8 mouse cellular contexts compared by ENCODE assay signal in genomic region chr1:59762651-59763163, GRCm38 (mm10). TPM values are rescaled to one million over a fixed set of nuclear protein-coding genes. Genes with fewer than 3 reads are reported as not detected.
DNase-seq lines count a peak whose midpoint lies in the region; ATAC-seq and TF ChIP-seq lines count a peak whose summit lies in the region.

No protein-coding gene starts in this region.

- WGBS in forebrain, postnatal 0 days: under 1% methylated on average over 44 of the region's 44 CpGs
- WGBS in intestine, postnatal 0 days: under 1% methylated on average over 44 of the region's 44 CpGs
- WGBS in liver, adult 2 months: 1% methylated on average over 44 of the region's 44 CpGs
- WGBS in midbrain, embryonic 16.5 days: under 1% methylated on average over 41 of the region's 44 CpGs

- 0 out of 2 replicates have a peak, but pooled peaks cover 4% of the 10 kb centered on the region for H3K4me1 ChIP-seq in forebrain, postnatal 0 days (ENCODE audit: insufficient read depth)
- 0 out of 2 replicates have a peak, but pooled peaks cover 8% of the 10 kb centered on the region for H3K4me1 ChIP-seq in intestine, postnatal 0 days (replicated peaks; ENCODE audit: control insufficient read depth, insufficient read depth, low read length)
- peaks cover 4% of the 10 kb centered on the region; the same call in 1 of the 2 replicates for H3K4me1 ChIP-seq in liver, adult 2 months (ENCODE audit: control insufficient read depth, insufficient read depth, low read length)
- peaks cover 10% of the 10 kb centered on the region for H3K4me1 ChIP-seq in midbrain, embryonic 16.5 days (ENCODE audit: control insufficient read depth, insufficient read depth, low read length)

- H3K27ac ChIP-seq in forebrain, postnatal 0 days (ENCODE audit: low read depth, low read length): peak overlapping the region; percentile 97
- peak overlapping the region; percentile 97 for H3K27ac ChIP-seq in intestine, postnatal 0 days (ENCODE audit: low read depth, low read length)
- H3K27ac ChIP-seq in liver, adult 2 months (replicated peaks; ENCODE audit: insufficient read depth, low read depth, low read length): peak overlapping the region; percentile 82
- H3K27ac ChIP-seq in midbrain, embryonic 16.5 days (ENCODE audit: low read length): peak overlapping the region; percentile 99

- TF ChIP-seq POLR2A in brain, embryonic 14.5 days (IDR thresholded peaks at IDR 0.05; ENCODE audit: borderline replicate concordance, extremely low read depth, insufficient read depth, insufficient read length, poor library complexity, severe bottlenecking): no peak; the same call in 1 of the 2 replicates
- no peak for TF ChIP-seq POLR2A in liver, adult 2 months (IDR thresholded peaks at IDR 0.05; ENCODE audit: extremely low read depth, insufficient read depth, low read length)

- H3K4me2 ChIP-seq in forebrain, postnatal 0 days (ENCODE audit: low read depth): peak overlapping the region; percentile 77
- peak overlapping the region; percentile 83 for H3K4me2 ChIP-seq in intestine, postnatal 0 days (replicated peaks; ENCODE audit: low read depth)
- peak overlapping the region; percentile 81 for H3K4me2 ChIP-seq in midbrain, embryonic 16.5 days (ENCODE audit: low read length)

- peak; percentile 75 for ATAC-seq in forebrain, postnatal 0 days
- ATAC-seq in intestine, postnatal 0 days: peak; percentile 42
- ATAC-seq in midbrain, embryonic 16.5 days: peak; percentile 76

- DNase-seq in urinary bladder, postnatal 25 days (ENCODE audit: low spot score): peak; percentile 46
- DNase-seq in urinary bladder, adult 2 months (ENCODE audit: low spot score): no peak
- DNase-seq in brain, embryonic 14.5 days (ENCODE audit: low read depth): peak; percentile 88
- DNase-seq in forebrain, postnatal 0 days: peak; percentile 85
- peak; percentile 23 for DNase-seq in liver, adult 2 months (ENCODE audit: extremely low read depth, low read depth, low spot score)
- DNase-seq in urinary bladder, postnatal 4 days (ENCODE audit: low spot score in 2 of 2): peak; percentile 37 to 62

- peaks cover 5% of the 10 kb centered on the region; the same call in 1 of the 2 replicates for H3K79me2 ChIP-seq in liver, adult 2 months (ENCODE audit: control insufficient read depth, insufficient read depth, low read length)

- H3K9ac ChIP-seq in forebrain, postnatal 0 days: peak overlapping the region; percentile 77
- H3K9ac ChIP-seq in intestine, postnatal 0 days (ENCODE audit: low read depth, low read length): peak overlapping the region; percentile 92
- peak overlapping the region; percentile 95 for H3K9ac ChIP-seq in liver, adult 2 months (ENCODE audit: low read depth, low read length)
- H3K9ac ChIP-seq in midbrain, embryonic 16.5 days (ENCODE audit: low read depth, low read length): peak overlapping the region; percentile 86

- no peaks in the 10 kb centered on the region for H3K36me3 ChIP-seq in forebrain, postnatal 0 days (ENCODE audit: insufficient read depth)
- no peaks in the 10 kb centered on the region for H3K36me3 ChIP-seq in intestine, postnatal 0 days (ENCODE audit: control insufficient read depth, insufficient read depth)
- no peaks in the 10 kb centered on the region for H3K36me3 ChIP-seq in liver, adult 2 months (ENCODE audit: control insufficient read depth, insufficient read depth, low read length)
- H3K36me3 ChIP-seq in midbrain, embryonic 16.5 days (ENCODE audit: control insufficient read depth, insufficient read depth, low read length): no peaks in the 10 kb centered on the region

- peak overlapping the region; percentile 96 for H3K4me3 ChIP-seq in forebrain, postnatal 0 days (ENCODE audit: low read depth, low read length)
- H3K4me3 ChIP-seq in intestine, postnatal 0 days (ENCODE audit: low read depth, low read length): peak overlapping the region; percentile 91
- peak overlapping the region; percentile 92 for H3K4me3 ChIP-seq in liver, adult 2 months (ENCODE audit: insufficient read depth, low read depth, low read length)
- H3K4me3 ChIP-seq in midbrain, embryonic 16.5 days (ENCODE audit: low read depth, low read length): peak overlapping the region; percentile 98

- TF ChIP-seq CTCF in brain, embryonic 14.5 days (IDR thresholded peaks at IDR 0.05; ENCODE audit: borderline replicate concordance, extremely low read depth, insufficient read depth, insufficient read length): no peak
- TF ChIP-seq CTCF in forebrain, postnatal 0 days (IDR thresholded peaks at IDR 0.05; ENCODE audit: low read depth): no peak
- no peak for TF ChIP-seq CTCF in intestine, postnatal 0 days (IDR thresholded peaks at IDR 0.05; ENCODE audit: low read depth)
- no peak for TF ChIP-seq CTCF in liver, adult 2 months (IDR thresholded peaks at IDR 0.05; ENCODE audit: low read depth, low read length)

- no peaks in the 10 kb centered on the region for H3K27me3 ChIP-seq in forebrain, postnatal 0 days (ENCODE audit: insufficient read depth, low read length)
- no peaks in the 10 kb centered on the region for H3K27me3 ChIP-seq in intestine, postnatal 0 days (replicated peaks; ENCODE audit: control insufficient read depth, insufficient read depth, low read length)
- no peaks in the 10 kb centered on the region for H3K27me3 ChIP-seq in liver, adult 2 months (ENCODE audit: control insufficient read depth, insufficient read depth, low read length)
- no peaks in the 10 kb centered on the region for H3K27me3 ChIP-seq in midbrain, embryonic 16.5 days (ENCODE audit: control insufficient read depth, insufficient read depth, low read depth, low read length)

- no peaks in the 10 kb centered on the region for H3K9me3 ChIP-seq in forebrain, postnatal 0 days (ENCODE audit: low read length)
- no peaks in the 10 kb centered on the region for H3K9me3 ChIP-seq in intestine, postnatal 0 days (ENCODE audit: control insufficient read depth)
- H3K9me3 ChIP-seq in midbrain, embryonic 16.5 days (replicated peaks; ENCODE audit: control insufficient read depth, low read length, poor library complexity, severe bottlenecking): no peaks in the 10 kb centered on the region

RNA-seq across cellular contexts. Expression of gene Bmpr2, which starts 0.5 kb away (rescaled TPM):
- polyA plus RNA-seq in urinary bladder, adult 2 months (2012; rRNA removed): 15.4 and 20.7 TPM in 2 replicates
- polyA plus RNA-seq in brain, embryonic 14.5 days (2012; rRNA removed): 20.1 and 26.8 TPM in 2 replicates
- total RNA-seq in forebrain, postnatal 0 days (2014; rRNA removed): 59.8 and 71.4 TPM in 2 replicates
- polyA plus RNA-seq in forebrain, postnatal 0 days (2015; fragmentation: Nextera tagmentation; extraction: Ambion mirVana): 5.5 and 8.9 TPM in 2 replicates
- 5.9 and 6.4 TPM in 2 replicates for polyA plus RNA-seq in intestine, postnatal 0 days (2015; fragmentation: Nextera tagmentation; extraction: Ambion mirVana)
- 16.2 and 16.6 TPM in 2 replicates for total RNA-seq in liver, adult 2 months (2014; rRNA removed)
- polyA plus RNA-seq in liver, adult 2 months (2012; rRNA removed): 2.5 and 2.6 TPM in 2 replicates
- 9.4 and 11.1 TPM in 2 replicates for polyA plus RNA-seq in midbrain, embryonic 16.5 days (2015; fragmentation: Nextera tagmentation; extraction: Ambion mirVana)
